Mouse (Mus musculus) thymus, postnatal 36 days (tissue): ENCODE data around the gene Rec8.

Source experiments
- DNase-seq, 2 experiments: peaks; one replicate each; pipeline ENCODE4 v3.0.0; 2022; ENCODE audit warnings: mixed read lengths in 2 of 2

Gene Rec8

DNA sequence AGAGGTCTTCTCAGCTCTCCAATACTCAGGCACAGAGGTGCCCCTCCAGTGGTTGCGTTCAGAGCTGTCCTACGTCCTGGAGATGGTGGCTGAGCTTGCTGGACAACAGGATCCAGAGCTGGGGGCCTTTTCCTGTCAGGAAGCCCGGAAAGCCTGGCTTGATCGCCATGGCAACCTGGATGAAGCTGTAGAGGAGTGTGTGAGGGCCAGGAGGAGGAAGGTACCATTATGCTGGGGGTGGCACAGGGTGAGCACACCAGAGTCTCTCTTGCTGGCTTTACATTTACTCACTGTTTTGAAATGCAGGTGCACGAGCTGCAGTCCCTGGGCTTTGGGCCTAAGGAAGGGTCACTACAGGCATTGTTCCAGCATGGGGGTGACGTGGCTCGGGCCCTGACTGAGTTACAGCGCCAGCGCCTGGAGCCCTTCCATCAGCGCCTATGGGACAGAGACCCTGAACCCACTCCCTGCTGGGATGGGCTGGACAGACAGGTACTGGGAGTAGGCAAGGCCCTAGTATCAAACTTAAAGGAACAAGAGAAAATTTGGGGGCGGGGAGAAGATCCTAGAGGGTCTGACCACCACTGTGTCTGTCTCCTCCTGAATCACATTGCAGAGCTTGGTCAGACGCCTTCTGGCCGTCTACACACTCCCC lies 21.7 kb upstream of the Rec8 start:
- DNase-seq = no peak

DNA sequence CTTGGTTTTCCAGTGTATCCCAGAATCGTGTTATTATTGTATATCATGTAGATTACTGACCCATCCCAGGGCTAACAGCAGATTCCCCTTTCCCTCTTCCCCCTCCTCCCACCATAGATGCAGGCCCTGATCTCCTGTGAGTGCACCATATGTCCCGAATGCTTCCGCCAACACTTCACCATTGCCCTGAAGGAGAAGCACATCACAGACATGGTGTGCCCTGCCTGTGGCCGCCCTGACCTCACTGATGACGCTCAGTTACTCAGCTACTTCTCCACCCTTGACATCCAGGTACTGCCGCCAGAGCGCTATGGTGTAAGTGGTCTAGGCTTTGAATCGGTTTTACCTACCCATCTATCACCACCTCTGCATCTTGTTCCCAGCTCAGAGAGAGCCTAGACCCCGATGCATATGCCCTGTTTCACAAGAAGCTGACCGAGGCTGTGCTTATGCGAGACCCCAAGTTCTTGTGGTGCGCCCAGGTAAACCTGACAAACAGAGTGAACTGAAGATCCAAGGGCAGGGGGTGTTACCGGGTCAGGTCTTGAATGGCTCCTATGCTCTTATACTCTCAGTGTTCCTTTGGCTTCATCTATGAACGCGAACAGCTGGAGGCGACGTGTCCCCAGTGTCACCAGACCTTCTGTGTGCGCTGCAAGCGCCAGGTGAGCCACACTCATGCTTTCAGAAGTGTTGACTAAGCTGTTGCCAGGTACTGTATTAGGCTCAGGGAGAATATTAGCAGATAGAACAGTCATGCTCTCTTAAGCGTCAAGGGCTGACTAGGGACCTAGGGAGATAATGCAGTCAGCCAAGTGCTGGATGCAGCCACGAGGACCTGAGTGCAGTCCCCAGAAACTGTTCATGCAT lies 19.1 kb upstream of the Rec8 start:
- DNase-seq = no peak

DNA sequence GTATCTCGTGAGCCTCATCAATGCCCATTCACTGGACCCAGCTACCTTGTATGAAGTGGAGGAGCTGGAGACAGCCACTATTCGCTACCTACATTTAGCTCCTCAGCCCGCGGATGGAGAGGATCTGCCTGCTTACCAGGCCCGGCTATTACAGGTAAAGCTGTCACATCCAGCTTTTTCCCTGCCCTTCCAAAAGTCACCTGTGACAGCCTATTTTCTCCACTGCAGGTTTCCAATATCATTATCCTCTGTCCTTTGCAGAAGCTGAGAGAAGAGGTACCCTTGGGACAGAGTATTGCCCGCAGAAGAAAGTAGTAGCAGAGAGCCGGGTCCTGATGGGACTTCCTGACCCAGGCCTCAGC lies 14.6 kb upstream of the Rec8 start, which contains the start of gene Irf9:
Gene Irf9, plus strand, starts transcription at position 301 of the 362 bp plus-strand sequence.
- no peak for DNase-seq

- DNase-seq = peak; percentile 94
These were observed 13.9 kb upstream of the Rec8 start for GRCm38 (mm10) chr14:55603633-55604576.

DNA sequence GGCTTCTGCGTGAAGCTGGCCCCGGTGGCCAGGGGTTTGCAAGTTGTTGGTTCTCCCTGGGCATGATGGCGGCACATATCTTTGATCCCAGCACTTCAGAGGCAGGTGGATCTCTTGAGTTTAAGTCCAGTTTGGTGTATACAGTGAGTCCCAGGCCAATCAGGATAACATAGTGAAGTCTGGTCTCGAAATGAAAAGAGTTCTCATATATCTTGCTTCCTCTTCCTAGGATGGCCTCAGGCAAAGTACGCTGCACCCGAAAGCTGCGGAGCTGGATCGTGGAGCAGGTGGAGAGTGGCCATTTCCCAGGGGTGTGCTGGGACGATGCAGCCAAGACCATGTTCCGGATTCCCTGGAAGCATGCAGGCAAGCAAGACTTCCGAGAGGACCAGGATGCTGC lies 13.0 kb upstream of the Rec8 start:
- DNase-seq = no peak

DNA sequence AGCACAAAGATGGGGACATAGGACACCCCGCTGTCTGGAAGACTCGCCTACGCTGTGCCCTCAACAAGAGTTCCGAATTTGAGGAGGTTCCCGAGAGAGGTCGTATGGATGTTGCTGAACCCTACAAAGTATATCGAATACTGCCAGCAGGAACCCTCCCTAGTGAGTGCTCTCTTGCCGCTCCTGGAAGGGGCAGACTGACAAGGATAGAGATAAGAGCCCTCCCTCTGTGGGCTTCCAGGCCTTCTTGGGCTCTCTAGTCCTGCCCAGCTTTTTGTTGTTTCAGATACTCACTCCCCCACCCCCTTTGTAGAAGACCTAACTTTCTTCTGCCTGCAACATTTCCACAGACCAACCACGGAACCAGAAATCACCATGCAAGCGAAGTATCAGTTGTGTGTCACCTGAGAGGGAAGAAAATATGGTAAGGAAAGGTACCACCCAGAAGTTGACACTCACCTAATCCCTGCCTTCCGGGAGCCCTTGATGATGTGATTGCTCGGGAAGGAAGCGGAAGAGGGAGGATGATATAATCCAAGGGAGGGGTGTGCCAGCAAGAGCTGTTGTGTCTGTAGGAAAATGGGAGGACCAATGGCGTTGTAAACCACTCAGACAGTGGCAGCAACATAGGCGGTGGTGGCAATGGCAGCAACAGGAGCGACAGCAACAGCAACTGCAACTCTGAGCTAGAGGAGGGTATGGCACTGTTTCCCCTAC lies 11.9 kb upstream of the Rec8 start:
- DNase-seq = no peak

DNA sequence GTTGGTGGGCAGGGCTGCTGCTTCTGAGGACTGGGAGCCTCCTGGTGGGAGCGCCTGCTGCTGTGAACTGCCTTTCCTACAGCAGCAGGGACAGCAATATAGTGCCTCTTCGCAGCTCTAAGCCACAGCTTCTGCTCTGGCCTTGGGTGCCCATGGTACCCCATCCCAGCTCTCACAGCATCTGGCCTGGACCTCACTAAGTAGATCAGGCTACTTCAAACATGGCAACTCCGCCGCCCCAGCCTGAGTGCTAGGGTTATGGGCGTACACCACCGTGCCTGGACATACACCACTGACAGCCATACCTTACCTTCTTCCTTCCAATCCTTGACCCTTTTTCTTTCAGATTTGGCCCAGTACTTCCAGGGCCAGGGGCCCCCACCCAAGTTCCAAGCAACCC lies 9.5 kb upstream of the Rec8 start:
- no peak for DNase-seq

DNA sequence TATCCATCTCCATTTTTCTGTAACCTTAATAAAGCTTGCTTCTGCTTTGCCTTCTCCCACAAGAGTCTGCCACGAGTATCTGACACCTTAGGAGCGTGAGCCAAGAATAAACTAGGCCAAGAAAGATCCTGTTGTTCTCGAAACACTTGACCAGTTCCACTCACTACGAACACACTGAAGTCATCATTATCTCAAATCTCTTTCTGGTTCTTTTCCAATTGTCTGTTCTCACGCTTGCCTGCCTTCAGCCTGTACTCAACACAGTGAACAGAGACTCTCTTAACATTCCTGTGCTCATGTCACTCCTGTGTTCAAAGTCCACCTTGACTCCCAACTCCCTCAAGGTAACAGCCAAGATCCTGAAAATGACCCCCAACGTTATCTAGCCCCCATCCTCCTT lies 4.5 kb upstream of the Rec8 start:
- no peak for DNase-seq

DNA sequence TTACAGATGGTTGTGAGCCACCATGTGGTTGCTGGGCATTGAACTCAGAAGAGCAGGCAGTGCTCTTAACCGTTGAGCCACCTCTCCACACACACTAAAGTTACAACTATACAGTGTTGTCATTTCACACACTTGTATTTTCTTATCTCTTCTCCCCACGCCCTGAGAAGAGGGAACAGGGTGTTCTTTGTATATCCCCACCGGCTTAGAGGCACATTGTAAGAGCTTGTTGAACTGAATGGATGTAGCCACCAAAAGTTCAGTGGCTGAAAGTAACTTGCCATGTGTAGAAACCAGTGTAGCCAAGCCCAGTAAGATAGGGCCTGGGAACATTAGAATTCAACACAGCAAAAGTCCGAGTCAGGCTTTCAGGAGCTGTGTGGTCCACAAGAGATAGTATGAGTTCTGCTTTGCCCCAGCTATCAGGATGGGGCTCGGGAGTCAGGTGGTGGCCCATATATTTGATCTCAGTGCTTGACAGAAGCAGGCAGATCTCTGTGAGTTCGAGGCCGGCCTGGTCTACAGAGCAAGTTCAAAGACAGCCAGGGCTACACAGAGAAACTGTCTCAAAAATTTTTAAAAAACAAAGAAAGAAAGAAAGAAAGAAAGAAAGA lies 3.2 kb upstream of the Rec8 start:
- no peak for DNase-seq

DNA sequence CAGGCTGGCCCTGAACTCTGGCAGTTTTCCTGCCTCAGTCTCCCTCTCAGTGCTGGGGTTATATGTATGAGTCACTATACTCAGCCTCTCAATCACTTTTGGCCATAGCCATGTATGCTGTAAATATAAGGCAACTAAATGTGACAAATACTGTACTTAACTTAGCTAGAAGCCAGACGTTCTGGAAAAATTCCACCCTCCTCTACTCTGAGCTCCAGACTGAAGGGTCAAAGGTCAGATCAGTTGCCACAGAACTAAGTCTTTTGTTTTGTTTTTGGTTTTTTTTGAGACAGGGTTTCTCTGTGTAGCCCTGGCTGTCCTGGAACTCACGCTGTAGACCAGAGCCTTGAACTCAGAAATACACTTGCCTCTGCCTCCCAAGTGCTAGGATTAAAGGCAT lies 2.0 kb upstream of the Rec8 start:
- no peak for DNase-seq

- no peak for DNase-seq
These were observed 993 bp upstream of the Rec8 start for GRCm38 (mm10) chr14:55616844-55617243.

GRCm38 (mm10) chr14:55618486-55619195 lies 804 bp downstream of the Rec8 start:
- no peak for DNase-seq

- DNase-seq = no peak
These were observed 10.4 kb downstream of the Rec8 start for GRCm38 (mm10) chr14:55628077-55628827.

- peak; percentile 76 to 81 for DNase-seq
These were observed 11.5 kb downstream of the Rec8 start for GRCm38 (mm10) chr14:55629312-55629711.

- DNase-seq = no peak
These were observed 17.2 kb downstream of the Rec8 start for GRCm38 (mm10) chr14:55634874-55635522.

- DNase-seq = peak; percentile 83 to 89
These were observed 17.7 kb downstream of the Rec8 start, which contains the start of gene Ipo4 for GRCm38 (mm10) chr14:55635523-55636007. Gene Ipo4, minus strand, starts transcription at chr14:55635957.

- DNase-seq = no peak
These were observed 20.0 kb downstream of the Rec8 start, which contains the start of gene Gm49378 for GRCm38 (mm10) chr14:55637795-55638194. Gene Gm49378, minus strand, starts transcription at chr14:55637895.

- no peak for DNase-seq
These were observed 23.0 kb downstream of the Rec8 start for GRCm38 (mm10) chr14:55640816-55641215.

- DNase-seq = no peak
These were observed 23.5 kb downstream of the Rec8 start for GRCm38 (mm10) chr14:55641291-55641690.

DNA sequence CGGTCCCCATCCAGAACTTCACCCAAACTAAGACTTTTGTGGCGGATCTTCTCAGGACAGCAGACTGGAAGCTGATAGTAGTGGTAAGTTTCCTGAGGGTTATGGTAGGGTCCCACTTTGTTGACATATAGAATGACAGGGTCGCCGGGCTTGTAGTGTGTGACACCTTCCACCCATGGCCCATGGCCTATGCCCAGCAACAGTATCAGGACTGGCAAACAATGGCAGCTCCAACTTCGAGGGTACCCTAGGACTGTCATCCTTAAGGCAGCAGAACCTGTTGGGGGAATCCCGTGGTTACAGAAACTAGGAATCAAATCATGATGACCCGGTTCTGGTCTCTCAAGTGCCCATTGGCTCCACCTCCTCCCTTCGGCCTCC lies 24.8 kb downstream of the Rec8 start:
- no peak for DNase-seq
